Mouse (Mus musculus) spleen, postnatal 4 days (tissue): Measurements from ENCODE around the gene Tor4a.

Experiments used
- DNase-seq, 2 experiments: peaks; one replicate each; pipeline ENCODE4 v3.0.0; 2022; ENCODE audit warnings: low spot score in 2 of 2

Gene Tor4a

GRCm38 (mm10) chr2:25196172-25196954 is at the start of gene Tor4a:
Gene Tor4a (minus strand): TSS chr2:25196886.
- DNase-seq, result peak; percentile 79 to 86

- no peak for DNase-seq
These were observed 47.5 kb upstream of the Tor4a start for GRCm38 (mm10) chr2:25244144-25244543.

GRCm38 (mm10) chr2:25243342-25243741 is 46.7 kb upstream of the Tor4a start:
- no peak for DNase-seq

- no peak for DNase-seq
These were observed 45.4 kb upstream of the Tor4a start, which contains the start of the genes Rnf208 and Cysrt1 for GRCm38 (mm10) chr2:25242101-25242506. Gene Rnf208 (plus strand): TSS chr2:25242255. Gene Cysrt1 (minus strand): TSS chr2:25242452.

GRCm38 (mm10) chr2:25241438-25241775 is 44.7 kb upstream of the Tor4a start:
- DNase-seq, result no peak

GRCm38 (mm10) chr2:25240723-25241437 is 44.2 kb upstream of the Tor4a start:
- DNase-seq, result peak in 1 of 2 experiments; percentile 52

- no peak for DNase-seq
These were observed 43.6 kb upstream of the Tor4a start for GRCm38 (mm10) chr2:25240310-25240709.

- DNase-seq, result no peak
These were observed 43.1 kb upstream of the Tor4a start for GRCm38 (mm10) chr2:25239766-25240165.

- no peak for DNase-seq
These were observed 41.4 kb upstream of the Tor4a start for GRCm38 (mm10) chr2:25238106-25238505.

- DNase-seq, result no peak
These were observed 40.8 kb upstream of the Tor4a start for GRCm38 (mm10) chr2:25237522-25237921.

- DNase-seq, result no peak
These were observed 39.9 kb upstream of the Tor4a start, which contains the start of gene Rnf224 for GRCm38 (mm10) chr2:25236614-25237013. Gene Rnf224 (minus strand): TSS chr2:25236787.

- DNase-seq, result no peak
These were observed 38.0 kb upstream of the Tor4a start for GRCm38 (mm10) chr2:25234551-25235220.

- DNase-seq, result no peak
These were observed 37.4 kb upstream of the Tor4a start, which contains the start of gene Slc34a3 for GRCm38 (mm10) chr2:25234050-25234449. Gene Slc34a3 (minus strand): TSS chr2:25234364.

- no peak for DNase-seq
These were observed 36.7 kb upstream of the Tor4a start for GRCm38 (mm10) chr2:25233421-25233820.

GRCm38 (mm10) chr2:25231038-25231437 is 34.4 kb upstream of the Tor4a start:
- DNase-seq, result no peak

GRCm38 (mm10) chr2:25230581-25230980 is 33.9 kb upstream of the Tor4a start:
- DNase-seq, result no peak

GRCm38 (mm10) chr2:25229582-25229981 is 32.9 kb upstream of the Tor4a start:
- no peak for DNase-seq

- no peak for DNase-seq
These were observed 32.4 kb upstream of the Tor4a start for GRCm38 (mm10) chr2:25228995-25229530.

GRCm38 (mm10) chr2:25228431-25228889 is 31.8 kb upstream of the Tor4a start:
- DNase-seq, result peak; percentile 91 to 97

- no peak for DNase-seq
These were observed 30.7 kb upstream of the Tor4a start for GRCm38 (mm10) chr2:25227406-25227805.

GRCm38 (mm10) chr2:25226864-25227263 is 30.2 kb upstream of the Tor4a start:
- DNase-seq, result no peak

GRCm38 (mm10) chr2:25225811-25226379 is 29.2 kb upstream of the Tor4a start:
- DNase-seq, result no peak
